Mouse (Mus musculus): ENCODE results near the gene Psg29. TPM values are rescaled to one million over a fixed set of nuclear protein-coding genes. Genes with fewer than 3 reads are reported as not detected.

The Psg29 gene
- total and polyA plus RNA-seq, 3 experiments: not detected

DNA sequence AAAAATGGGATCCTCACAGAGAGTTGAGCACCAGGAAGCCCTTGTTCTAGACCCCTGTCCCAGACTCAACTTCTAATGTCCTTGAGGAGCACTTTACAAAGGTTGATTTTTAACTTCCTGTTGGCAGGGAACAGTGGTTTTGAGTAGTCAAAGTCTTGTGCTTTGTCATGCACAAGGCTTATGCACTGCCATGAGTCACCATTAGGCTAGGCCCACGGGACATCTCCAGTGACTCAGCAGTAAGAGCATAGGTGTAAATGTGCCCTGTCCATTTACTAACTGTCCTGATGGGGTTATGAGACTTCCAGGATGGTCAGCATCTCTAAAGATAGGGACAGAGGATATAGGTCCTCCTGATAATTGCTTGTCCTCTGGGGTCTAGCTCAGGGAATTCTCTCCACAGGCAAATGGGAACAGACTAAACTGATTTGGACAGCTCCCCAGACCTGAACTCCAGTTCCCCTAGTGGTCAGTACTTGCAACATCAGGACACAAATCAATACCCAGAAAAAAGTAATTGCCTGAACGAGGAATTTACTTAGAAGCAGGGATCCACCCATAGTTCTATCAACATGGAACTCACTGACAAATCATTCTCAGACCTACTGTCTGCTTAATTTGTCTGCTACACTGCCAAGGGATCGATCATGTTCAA, 2.4 kb downstream of the Psg29 start:
- no peaks in the 10 kb centered on the region for H3K9me3 ChIP-seq (replicated peaks; ENCODE audit: low read length)
- no peaks in the 10 kb centered on the region for H3K79me2 ChIP-seq (replicated peaks; ENCODE audit: control insufficient read depth, extremely low read depth, insufficient read depth, poor library complexity, severe bottlenecking)
- no peak overlapping the region for H3K9ac ChIP-seq (ENCODE audit: insufficient read depth, low read depth)
- dilution Hi-C loops (cut with MboI; ENCODE audit: extremely low pct_ligation_motif_present, extremely low pct_unique_long_range_greater_than_20kb, low sequenced_read_pairs) (no loop called here), in situ Hi-C loops (cut with MboI; ENCODE audit: low pct_ligation_motif_present, low pct_unique_long_range_greater_than_20kb, low sequenced_read_pairs) (no loop called here)
- no peak overlapping the region for H3K4me3 ChIP-seq (replicated peaks in 1 of 3; ENCODE audit: low read depth in 2 of 3, low read length in 2 of 3, poor library complexity in 1 of 3)
- H3K4me2 ChIP-seq (ENCODE audit: insufficient read depth, low read depth, poor library complexity, severe bottlenecking): no peak overlapping the region
- no peaks in the 10 kb centered on the region for H3K4me1 ChIP-seq (ENCODE audit: control insufficient read depth in 1 of 2, insufficient read depth in 2 of 2)
- peak; percentile 16 for DNase-seq (ENCODE audit: extremely low read depth)
- no peak overlapping the region for H3K27ac ChIP-seq (ENCODE audit: insufficient read depth, low read depth)
- TF ChIP-seq MAZ (IDR thresholded peaks at IDR 0.05; ENCODE audit: low read depth, low read length) (no peak), BHLHE40 (IDR thresholded peaks at IDR 0.05; ENCODE audit: low read depth, low read length) (no peak), ZC3H11A (IDR thresholded peaks at IDR 0.05; ENCODE audit: low read depth, low read length) (no peak), JUND (conservative IDR thresholded peaks at IDR 0.05; ENCODE audit: low read depth, low read length) (no peak), MEF2A (IDR thresholded peaks at IDR 0.05; ENCODE audit: borderline replicate concordance, low read depth, low read length) (no peak), SMC3 (IDR thresholded peaks at IDR 0.05; ENCODE audit: low read depth, low read length) (0 out of 2 replicates have a peak, but pooled peaks have one; percentile 6), E2F4 (IDR thresholded peaks at IDR 0.05; ENCODE audit: insufficient replicate concordance, low read depth, low read length) (no peak), HCFC1 (IDR thresholded peaks at IDR 0.05; ENCODE audit: low read depth, low read length) (no peak), ZKSCAN1 (IDR thresholded peaks at IDR 0.05; ENCODE audit: borderline replicate concordance, low read depth, low read length) (no peak), MAX (IDR thresholded peaks at IDR 0.05; ENCODE audit: low read length) (no peak), CTCF (conservative IDR thresholded peaks at IDR 0.05 in 1 of 2, IDR thresholded peaks at IDR 0.05 in 1 of 2; ENCODE audit: low read depth in 2 of 2, low read length in 2 of 2) (peak; percentile 61 to 62), CHD1 (IDR thresholded peaks at IDR 0.05; ENCODE audit: low read depth, low read length) (no peak), TBP (conservative IDR thresholded peaks at IDR 0.05; ENCODE audit: low read depth, low read length) (no peak), POLR2AphosphoS2 (IDR thresholded peaks at IDR 0.05; ENCODE audit: low read depth, low read length) (no peak), ELF1 (IDR thresholded peaks at IDR 0.05; ENCODE audit: low read depth, low read length) (no peak)
- H3K36me3 ChIP-seq (replicated peaks in 1 of 2; ENCODE audit: control insufficient read depth in 1 of 2, insufficient read depth in 1 of 2, low read length in 1 of 2): no peaks in the 10 kb centered on the region
- peaks cover 54% of the 10 kb centered on the region for H3K27me3 ChIP-seq (replicated peaks)

Other genes with a start within 250 kb of the Psg29 start
- gene Pnmal1, start 243.8 kb upstream of the Psg29 start, total RNA-seq (2012; rRNA removed): 0.13 TPM in 2 replicates
- not detected in 2 replicates for gene Pnmal1, start 243.8 kb upstream of the Psg29 start, total RNA-seq (2014; rRNA removed)
- gene Pnmal1, start 243.8 kb upstream of the Psg29 start, polyA plus RNA-seq (2012; ENCODE audit: insufficient read length, low read depth): 0.07 and 0.08 TPM in 2 replicates
- 0.25 and 0.47 TPM in 2 replicates for gene Gm42372, start 220.4 kb upstream of the Psg29 start, total RNA-seq (2012; rRNA removed)
- gene Gm42372, start 220.4 kb upstream of the Psg29 start, total RNA-seq (2014; rRNA removed): 0.15 and 0.16 TPM in 2 replicates
- 0.61 and 0.90 TPM in 2 replicates for gene Gm42372, start 220.4 kb upstream of the Psg29 start, polyA plus RNA-seq (2012; ENCODE audit: insufficient read length, low read depth)
- 0.04 TPM in 1 of 2 replicates, not detected in the other for gene Ccdc8, start 210.8 kb upstream of the Psg29 start, total RNA-seq (2012; rRNA removed)
- gene Ccdc8, start 210.8 kb upstream of the Psg29 start, total RNA-seq (2014; rRNA removed): not detected in 2 replicates
- 0.14 and 0.16 TPM in 2 replicates for gene Ccdc8, start 210.8 kb upstream of the Psg29 start, polyA plus RNA-seq (2012; ENCODE audit: insufficient read length, low read depth)
- 128 and 130 TPM in 2 replicates for gene Ppp5c, start 175.6 kb upstream of the Psg29 start, total RNA-seq (2012; rRNA removed)
- gene Ppp5c, start 175.6 kb upstream of the Psg29 start, total RNA-seq (2014; rRNA removed): 117 and 125 TPM in 2 replicates
- gene Ppp5c, start 175.6 kb upstream of the Psg29 start, polyA plus RNA-seq (2012; ENCODE audit: insufficient read length, low read depth): 223 and 249 TPM in 2 replicates
- gene Hif3a, start 141.1 kb upstream of the Psg29 start, total RNA-seq (2012; rRNA removed): under 0.01 and 0.08 TPM in 2 replicates
- gene Hif3a, start 141.1 kb upstream of the Psg29 start, total RNA-seq (2014; rRNA removed): 0.03 and 0.05 TPM in 2 replicates
- gene Hif3a, start 141.1 kb upstream of the Psg29 start, polyA plus RNA-seq (2012; ENCODE audit: insufficient read length, low read depth): 0.49 and 0.52 TPM in 2 replicates
- not detected in 2 replicates for gene Psg16, start 129.4 kb upstream of the Psg29 start, total RNA-seq (2012; rRNA removed)
- gene Psg16, start 129.4 kb upstream of the Psg29 start, total RNA-seq (2014; rRNA removed): not detected in 2 replicates
- 0.27 TPM in 2 replicates for gene Psg16, start 129.4 kb upstream of the Psg29 start, polyA plus RNA-seq (2012; ENCODE audit: insufficient read length, low read depth)
- gene Ceacam3, start 53.2 kb upstream of the Psg29 start, total RNA-seq (2012; rRNA removed): not detected in 2 replicates
- gene Ceacam3, start 53.2 kb upstream of the Psg29 start, total RNA-seq (2014; rRNA removed): not detected in 2 replicates
- gene Ceacam3, start 53.2 kb upstream of the Psg29 start, polyA plus RNA-seq (2012; ENCODE audit: insufficient read length, low read depth): not detected in 2 replicates

Data from CH12.LX (cell line).